Mouse (Mus musculus): Measurements from ENCODE around the gene Cysltr2. TPM values are rescaled to one million over a fixed set of nuclear protein-coding genes. Genes with fewer than 3 reads are reported as not detected.

Cysltr2 gene
- polyA plus RNA-seq, 1 experiment from 2014 or later = 0.28 TPM

DNA sequence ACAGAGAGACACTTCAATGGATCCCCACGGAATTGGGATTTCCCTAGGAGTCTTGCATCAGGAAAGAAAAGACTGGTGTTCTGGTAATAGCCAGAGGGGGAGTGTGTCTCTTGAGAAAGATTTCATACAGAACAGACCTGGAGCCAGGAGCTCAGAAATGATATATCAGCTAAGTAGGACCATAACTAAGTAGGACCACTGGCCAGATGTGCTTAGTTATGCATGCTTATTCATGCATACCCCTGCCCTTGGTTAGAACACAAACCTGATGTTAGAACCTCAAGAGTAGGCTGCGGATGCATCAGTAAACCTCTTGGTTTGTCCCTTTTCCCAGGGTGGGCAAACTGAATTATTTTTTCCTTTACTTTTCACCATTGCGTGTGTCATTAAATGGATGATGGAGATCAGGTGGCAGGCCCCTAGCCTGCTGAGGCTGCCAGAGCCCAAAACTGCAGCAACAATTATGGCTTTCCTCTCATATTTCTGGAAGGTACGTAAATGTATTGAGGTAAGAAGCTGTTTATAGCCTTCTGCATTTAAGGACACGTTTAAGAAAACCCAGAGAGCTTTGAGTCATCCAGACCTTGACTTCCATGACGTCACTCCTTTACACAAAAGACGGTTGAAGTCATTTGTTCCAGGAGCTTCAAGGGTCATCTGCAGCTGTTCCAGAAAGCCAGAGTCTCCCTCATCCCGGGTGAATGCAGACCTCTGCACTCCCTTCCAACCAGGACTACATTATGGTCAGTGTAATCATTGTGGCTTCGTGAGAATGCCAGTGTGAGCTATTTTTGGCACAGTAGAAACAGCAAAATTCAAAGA is 35.0 kb downstream of the Cysltr2 start:
- Histone ChIP-seq H3K4me1 (ENCODE audit: control insufficient read depth, insufficient read depth, low read length) (no peaks in the 10 kb centered on the region), H3K4me2 (ENCODE audit: low read depth) (no peak overlapping the region), H3K36me3 (ENCODE audit: control insufficient read depth, insufficient read depth, low read length) (no peaks in the 10 kb centered on the region), H3K9me3 (ENCODE audit: control insufficient read depth, low read length) (no peaks in the 10 kb centered on the region), H3K4me3 (ENCODE audit: low read depth, low read length) (no peak overlapping the region), H3K27ac (ENCODE audit: low read depth, low read length) (no peak overlapping the region), H3K27me3 (ENCODE audit: control insufficient read depth, insufficient read depth, low read length) (no peaks in the 10 kb centered on the region), H3K9ac (ENCODE audit: low read length) (no peak overlapping the region)
- WGBS = 64% methylated on average over 9 of the region's 9 CpGs
- DNase-seq (ENCODE audit: low spot score) (no peak), ATAC-seq (ENCODE audit: insufficient read depth, low FRiP score, low TSS enrichment) (no peak)

DNA sequence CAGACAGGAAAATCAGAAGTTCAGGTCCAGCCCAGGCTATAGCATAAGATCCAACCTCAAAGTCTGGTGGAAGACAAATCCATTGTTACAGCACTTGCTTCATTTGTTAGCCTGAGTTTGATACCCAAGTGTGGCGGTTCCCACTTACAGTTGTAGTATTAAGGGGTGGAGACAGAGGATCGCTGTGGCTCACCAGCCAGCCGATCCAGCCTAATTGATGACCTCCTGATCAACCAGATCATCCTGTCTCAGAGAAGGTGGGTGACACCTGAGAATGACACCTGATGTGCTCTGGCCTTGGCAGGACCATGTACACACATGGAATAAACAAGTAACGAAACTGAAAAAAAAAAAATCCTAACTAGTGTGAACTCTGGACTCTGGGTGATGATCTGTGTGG is 47.1 kb downstream of the Cysltr2 start:
- DNase-seq (ENCODE audit: low spot score) (no peak), ATAC-seq (ENCODE audit: insufficient read depth, low FRiP score, low TSS enrichment) (no peak)
- no peaks in the 10 kb centered on the region for H3K27me3 ChIP-seq (ENCODE audit: control insufficient read depth, insufficient read depth, low read length)
- WGBS = 90% methylated on average over 4 of the region's 4 CpGs
- H3K36me3 ChIP-seq (ENCODE audit: control insufficient read depth, insufficient read depth, low read length) = no peaks in the 10 kb centered on the region
- H3K9ac ChIP-seq (ENCODE audit: low read length) = no peak overlapping the region
- no peak overlapping the region for H3K27ac ChIP-seq (ENCODE audit: low read depth, low read length)
- H3K4me3 ChIP-seq (ENCODE audit: low read depth, low read length) = no peak overlapping the region
- H3K9me3 ChIP-seq (ENCODE audit: control insufficient read depth, low read length) = no peaks in the 10 kb centered on the region
- no peaks in the 10 kb centered on the region for H3K4me1 ChIP-seq (ENCODE audit: control insufficient read depth, insufficient read depth, low read length)
- H3K4me2 ChIP-seq (ENCODE audit: low read depth) = no peak overlapping the region

DNA sequence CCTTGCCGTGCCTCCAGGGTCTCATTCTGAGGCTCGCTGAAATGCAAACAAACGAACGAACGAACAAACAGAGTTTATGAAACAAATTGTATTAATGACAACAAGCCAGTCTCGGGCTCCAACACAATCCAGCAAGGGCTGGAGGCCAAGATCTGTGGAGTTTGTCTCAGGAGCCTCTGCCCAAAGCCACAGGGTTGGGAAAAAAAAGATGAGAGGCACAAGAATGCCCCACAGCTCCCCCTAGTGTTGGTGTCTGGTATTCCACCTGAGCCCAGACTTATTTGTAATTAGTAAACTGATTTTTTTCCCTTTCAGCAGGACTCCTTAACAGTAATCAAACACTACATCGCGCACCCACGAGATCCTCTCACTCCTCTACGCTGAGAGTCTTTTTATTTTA is 48.6 kb downstream of the Cysltr2 start:
- no peak overlapping the region for H3K4me2 ChIP-seq (ENCODE audit: low read depth)
- no peaks in the 10 kb centered on the region for H3K27me3 ChIP-seq (ENCODE audit: control insufficient read depth, insufficient read depth, low read length)
- ATAC-seq (ENCODE audit: insufficient read depth, low FRiP score, low TSS enrichment) = no peak
- H3K4me1 ChIP-seq (ENCODE audit: control insufficient read depth, insufficient read depth, low read length) = no peaks in the 10 kb centered on the region
- no peaks in the 10 kb centered on the region for H3K9me3 ChIP-seq (ENCODE audit: control insufficient read depth, low read length)
- DNase-seq (ENCODE audit: low spot score) = peak; percentile 70
- H3K4me3 ChIP-seq (ENCODE audit: low read depth, low read length) = no peak overlapping the region
- no peak overlapping the region for H3K27ac ChIP-seq (ENCODE audit: low read depth, low read length)
- WGBS = 53% methylated on average over 10 of the region's 10 CpGs
- no peak overlapping the region for H3K9ac ChIP-seq (ENCODE audit: low read length)
- no peaks in the 10 kb centered on the region for H3K36me3 ChIP-seq (ENCODE audit: control insufficient read depth, insufficient read depth, low read length)

DNA sequence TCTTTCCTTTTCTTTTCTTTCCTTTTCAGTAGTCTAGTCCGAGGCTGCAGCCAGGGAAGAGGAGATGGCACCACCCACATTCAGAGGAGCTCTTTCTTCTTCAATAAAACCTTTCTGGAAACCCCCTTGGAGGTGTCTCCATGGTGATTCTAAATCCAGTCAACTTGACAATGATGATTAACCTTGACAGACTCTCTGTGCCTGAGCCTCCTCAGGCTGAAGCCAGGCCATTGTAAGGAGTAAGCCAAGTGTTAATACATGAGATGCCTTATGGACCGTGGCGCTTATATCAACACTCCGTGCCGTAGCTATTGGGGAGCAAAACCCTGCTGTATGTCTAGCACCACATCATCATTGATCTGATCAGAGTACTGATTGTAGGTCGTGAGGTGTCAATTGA is 50.8 kb downstream of the Cysltr2 start:
- H3K36me3 ChIP-seq (ENCODE audit: control insufficient read depth, insufficient read depth, low read length) = no peaks in the 10 kb centered on the region
- no peaks in the 10 kb centered on the region for H3K27me3 ChIP-seq (ENCODE audit: control insufficient read depth, insufficient read depth, low read length)
- H3K4me1 ChIP-seq (ENCODE audit: control insufficient read depth, insufficient read depth, low read length) = no peaks in the 10 kb centered on the region
- no peak overlapping the region for H3K4me3 ChIP-seq (ENCODE audit: low read depth, low read length)
- DNase-seq (ENCODE audit: low spot score) (peak; percentile 18), ATAC-seq (ENCODE audit: insufficient read depth, low FRiP score, low TSS enrichment) (0 out of 2 replicates have a peak, but pooled peaks have one; percentile 41)
- 52% methylated on average over 6 of the region's 6 CpGs for WGBS
- H3K9me3 ChIP-seq (ENCODE audit: control insufficient read depth, low read length) = no peaks in the 10 kb centered on the region
- H3K9ac ChIP-seq (ENCODE audit: low read length) = no peak overlapping the region
- H3K27ac ChIP-seq (ENCODE audit: low read depth, low read length) = no peak overlapping the region
- H3K4me2 ChIP-seq (ENCODE audit: low read depth) = no peak overlapping the region

DNA sequence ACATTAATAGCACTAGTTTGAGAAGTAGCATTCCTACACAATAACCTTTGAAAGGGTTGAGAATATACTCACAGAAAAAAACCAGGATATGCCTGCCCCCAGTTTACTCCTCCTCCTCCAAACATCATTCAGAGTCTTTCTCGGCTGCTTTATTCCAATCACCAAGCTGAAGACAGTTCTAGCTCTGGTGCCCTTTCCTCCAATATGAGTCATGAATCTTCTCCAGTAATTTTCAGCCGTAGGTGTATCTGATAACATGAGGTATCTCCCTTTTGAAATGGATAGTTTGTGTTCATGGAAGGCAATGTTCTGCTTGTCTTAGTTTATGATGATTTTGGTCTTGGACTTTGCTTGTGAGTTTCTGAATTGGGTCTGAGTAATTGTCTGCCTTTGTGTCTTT is 62.9 kb downstream of the Cysltr2 start:
- Histone ChIP-seq H3K9me3 (ENCODE audit: control insufficient read depth, low read length) (no peaks in the 10 kb centered on the region), H3K27ac (ENCODE audit: low read depth, low read length) (no peak overlapping the region), H3K4me1 (ENCODE audit: control insufficient read depth, insufficient read depth, low read length) (no peaks in the 10 kb centered on the region), H3K27me3 (ENCODE audit: control insufficient read depth, insufficient read depth, low read length) (no peaks in the 10 kb centered on the region), H3K36me3 (ENCODE audit: control insufficient read depth, insufficient read depth, low read length) (no peaks in the 10 kb centered on the region), H3K9ac (ENCODE audit: low read length) (no peak overlapping the region), H3K4me2 (ENCODE audit: low read depth) (no peak overlapping the region), H3K4me3 (ENCODE audit: low read depth, low read length) (no peak overlapping the region)
- WGBS = 87% methylated on average over 2 of the region's 2 CpGs
- ATAC-seq (ENCODE audit: insufficient read depth, low FRiP score, low TSS enrichment) (no peak), DNase-seq (ENCODE audit: low spot score) (no peak)

DNA sequence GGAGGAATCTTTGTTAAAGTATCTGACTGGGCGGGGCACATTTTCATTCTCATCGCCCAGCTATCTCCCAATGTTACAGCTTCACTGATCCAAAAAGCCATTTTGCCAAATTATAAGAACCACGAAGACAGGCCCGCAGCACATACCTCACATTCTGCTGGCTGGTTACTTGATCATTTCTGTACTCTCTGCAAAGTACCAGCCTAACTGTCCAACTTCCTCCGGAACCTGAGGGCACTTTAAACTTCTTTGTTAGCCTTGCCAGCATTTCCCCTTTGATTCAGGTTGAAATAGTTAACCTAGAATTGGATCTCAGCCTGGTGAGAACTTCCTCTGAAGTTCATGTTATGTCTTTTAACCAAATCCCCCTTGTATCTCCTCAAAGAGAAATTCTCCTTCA is 63.8 kb downstream of the Cysltr2 start:
- Histone ChIP-seq H3K9ac (ENCODE audit: low read length) (no peak overlapping the region), H3K4me2 (ENCODE audit: low read depth) (no peak overlapping the region), H3K9me3 (ENCODE audit: control insufficient read depth, low read length) (no peaks in the 10 kb centered on the region), H3K27me3 (ENCODE audit: control insufficient read depth, insufficient read depth, low read length) (no peaks in the 10 kb centered on the region), H3K4me1 (ENCODE audit: control insufficient read depth, insufficient read depth, low read length) (no peaks in the 10 kb centered on the region), H3K4me3 (ENCODE audit: low read depth, low read length) (no peak overlapping the region), H3K36me3 (ENCODE audit: control insufficient read depth, insufficient read depth, low read length) (no peaks in the 10 kb centered on the region), H3K27ac (ENCODE audit: low read depth, low read length) (no peak overlapping the region)
- no peak for ATAC-seq (ENCODE audit: insufficient read depth, low FRiP score, low TSS enrichment)
- 91% methylated on average over 5 of the region's 5 CpGs for WGBS
- DNase-seq (ENCODE audit: low spot score) = no peak

DNA sequence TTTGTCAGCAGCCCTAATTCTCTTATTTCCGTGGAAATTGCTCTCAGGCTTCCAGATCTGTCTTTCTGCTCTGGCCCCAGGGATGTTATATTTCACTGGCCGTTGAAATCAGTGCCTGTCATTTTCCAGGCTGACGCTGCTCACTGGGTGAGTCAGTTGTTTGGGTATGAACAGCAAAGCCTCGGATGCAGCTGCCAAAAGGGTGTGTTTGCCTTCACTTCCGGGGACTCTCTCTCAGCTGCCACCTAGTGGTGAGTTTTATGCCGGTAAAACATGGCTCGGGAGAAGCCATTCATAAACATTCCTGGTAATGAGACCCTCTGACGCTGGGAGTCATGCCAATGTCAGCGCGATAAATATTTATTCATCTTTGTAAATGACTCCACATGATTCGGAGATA is 65.5 kb downstream of the Cysltr2 start:
- no peaks in the 10 kb centered on the region for H3K4me1 ChIP-seq (ENCODE audit: control insufficient read depth, insufficient read depth, low read length)
- no peaks in the 10 kb centered on the region for H3K36me3 ChIP-seq (ENCODE audit: control insufficient read depth, insufficient read depth, low read length)
- peak; percentile 87 for ATAC-seq (ENCODE audit: insufficient read depth, low FRiP score, low TSS enrichment)
- no peak overlapping the region for H3K27ac ChIP-seq (ENCODE audit: low read depth, low read length)
- H3K4me3 ChIP-seq (ENCODE audit: low read depth, low read length) = no peak overlapping the region; the same call in 1 of the 2 replicates
- H3K9ac ChIP-seq (ENCODE audit: low read length) = no peak overlapping the region
- no peaks in the 10 kb centered on the region for H3K27me3 ChIP-seq (ENCODE audit: control insufficient read depth, insufficient read depth, low read length)
- peak; percentile 85 for DNase-seq (ENCODE audit: low spot score)
- peak overlapping the region; percentile 35 for H3K4me2 ChIP-seq (ENCODE audit: low read depth)
- 12% methylated on average over 11 of the region's 11 CpGs for WGBS
- no peaks in the 10 kb centered on the region for H3K9me3 ChIP-seq (ENCODE audit: control insufficient read depth, low read length)

DNA sequence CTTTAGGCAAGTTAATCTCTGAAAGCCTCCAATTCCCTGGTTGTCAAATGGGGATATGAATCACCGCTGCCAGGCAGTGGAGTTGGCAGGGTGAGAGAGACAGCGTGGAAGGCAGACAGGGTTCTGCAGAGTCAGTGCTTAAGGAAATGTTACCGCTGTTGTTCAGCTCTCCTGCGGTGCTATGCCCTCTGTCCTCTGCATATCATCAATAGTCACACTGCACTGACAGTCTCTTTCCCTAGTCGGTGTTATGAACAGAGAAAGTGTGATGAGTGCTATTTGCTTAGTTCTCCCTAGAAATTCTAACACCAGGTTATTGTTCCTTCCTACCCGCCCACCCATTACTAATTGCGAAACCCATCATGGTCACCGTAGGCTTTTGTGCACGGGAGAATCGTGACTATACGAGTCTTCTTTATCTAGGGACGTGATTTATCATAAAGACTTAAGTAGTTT is 65.9 kb downstream of the Cysltr2 start:
- WGBS = 59% methylated on average over 12 of the region's 12 CpGs
- Histone ChIP-seq H3K4me1 (ENCODE audit: control insufficient read depth, insufficient read depth, low read length) (no peaks in the 10 kb centered on the region), H3K9ac (ENCODE audit: low read length) (no peak overlapping the region; the same call in 1 of the 2 replicates), H3K27ac (ENCODE audit: low read depth, low read length) (no peak overlapping the region), H3K36me3 (ENCODE audit: control insufficient read depth, insufficient read depth, low read length) (no peaks in the 10 kb centered on the region), H3K9me3 (ENCODE audit: control insufficient read depth, low read length) (no peaks in the 10 kb centered on the region), H3K27me3 (ENCODE audit: control insufficient read depth, insufficient read depth, low read length) (no peaks in the 10 kb centered on the region), H3K4me2 (ENCODE audit: low read depth) (peak overlapping the region; percentile 35), H3K4me3 (ENCODE audit: low read depth, low read length) (no peak overlapping the region; the same call in 1 of the 2 replicates)
- ATAC-seq (ENCODE audit: insufficient read depth, low FRiP score, low TSS enrichment) (peak; percentile 53), DNase-seq (ENCODE audit: low spot score) (peak; percentile 16)

DNA sequence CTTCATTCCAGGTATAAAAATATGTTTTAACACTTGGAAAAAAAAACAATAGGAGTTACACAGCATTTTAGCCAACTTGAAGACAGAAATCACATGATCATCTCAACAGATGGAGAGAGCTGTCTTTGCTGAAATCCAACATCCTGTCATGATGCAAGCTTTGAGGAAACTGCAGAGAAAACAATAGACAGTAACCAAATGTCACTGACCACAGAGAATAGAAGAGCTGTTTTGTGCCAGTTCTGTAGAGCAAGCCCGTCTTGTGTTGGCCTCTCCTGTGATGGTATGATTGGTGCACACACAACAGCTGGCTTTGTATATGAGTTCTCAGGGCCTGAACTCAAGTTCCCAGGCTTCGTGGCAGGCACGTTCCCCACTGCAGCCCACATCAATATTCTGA is 68.2 kb downstream of the Cysltr2 start:
- WGBS = 79% methylated on average over 3 of the region's 3 CpGs
- ATAC-seq (ENCODE audit: insufficient read depth, low FRiP score, low TSS enrichment) = no peak

More for the DNA sequence above, 68.2 kb downstream of the Cysltr2 start:
- no peak for DNase-seq (ENCODE audit: low spot score)
- no peaks in the 10 kb centered on the region for H3K9me3 ChIP-seq (ENCODE audit: control insufficient read depth, low read length)
- H3K4me2 ChIP-seq (ENCODE audit: low read depth) = no peak overlapping the region
- H3K4me1 ChIP-seq (ENCODE audit: control insufficient read depth, insufficient read depth, low read length) = no peaks in the 10 kb centered on the region
- no peaks in the 10 kb centered on the region for H3K27me3 ChIP-seq (ENCODE audit: control insufficient read depth, insufficient read depth, low read length)
- H3K4me3 ChIP-seq (ENCODE audit: low read depth, low read length) = no peak overlapping the region
- no peak overlapping the region for H3K27ac ChIP-seq (ENCODE audit: low read depth, low read length)
- H3K36me3 ChIP-seq (ENCODE audit: control insufficient read depth, insufficient read depth, low read length) = no peaks in the 10 kb centered on the region
- no peak overlapping the region for H3K9ac ChIP-seq (ENCODE audit: low read length)

Measured in neural tube, embryonic 11.5 days (tissue).